9 mouse cellular contexts compared by ENCODE assay signal in the genomic region with DNA sequence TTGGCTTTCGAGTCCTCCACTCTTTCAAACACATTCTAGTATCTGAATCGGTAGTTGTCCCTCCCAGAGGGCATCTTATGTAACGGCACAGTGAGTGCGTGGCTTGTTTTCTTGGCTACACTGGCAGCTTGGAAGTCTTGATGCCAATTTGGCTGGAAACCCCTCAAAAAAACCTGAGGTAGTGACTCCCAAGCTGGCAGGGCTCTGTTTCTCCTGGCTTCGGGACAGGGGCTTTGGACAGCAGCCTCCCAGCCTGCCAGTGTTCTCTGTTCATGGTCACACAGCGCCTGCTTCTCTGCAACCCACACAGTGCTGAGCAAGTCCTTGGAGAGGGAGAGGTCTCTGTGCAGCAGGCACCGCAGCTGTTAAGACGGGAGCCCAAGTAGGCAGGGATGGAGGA.
DNase-seq lines count a peak whose midpoint lies in the region; ATAC-seq and TF ChIP-seq lines count a peak whose summit lies in the region.
"Had no signal": no experiment of that assay in that cellular context is flagged by ENCODE, and none has a peak within 500 bp of the region (broad histone marks: within the 10 kb centered on the region; RNA-seq: fewer than 3 reads in every experiment).

No protein-coding gene starts in this region.

- no peak overlapping the region for H3K4me2 ChIP-seq in forebrain, embryonic 15.5 days (replicated peaks)
- H3K4me2 ChIP-seq in limb, embryonic 14.5 days (replicated peaks; ENCODE audit: low read depth, low read length, severe bottlenecking), result no peak overlapping the region

- H3K27ac ChIP-seq in forebrain, embryonic 15.5 days (replicated peaks), result no peak overlapping the region
- H3K27ac ChIP-seq in limb, embryonic 14.5 days (replicated peaks; ENCODE audit: low read depth, low read length), result no peak overlapping the region
- H3K27ac ChIP-seq in thymus, adult 2 months (ENCODE audit: control insufficient read depth, insufficient read depth, low read length), result no peak overlapping the region
- H3K27ac ChIP-seq: macrophage had no signal

- no peak for TF ChIP-seq CTCF in thymus, adult 2 months (IDR thresholded peaks at IDR 0.05; ENCODE audit: borderline replicate concordance, control insufficient read depth, extremely low read depth, insufficient read depth, low read length, poor library complexity)

- H3K27me3 ChIP-seq in forebrain, embryonic 15.5 days, result no peaks in the 10 kb centered on the region
- H3K27me3 ChIP-seq in limb, embryonic 14.5 days (ENCODE audit: control insufficient read depth, insufficient read depth, low read length), result no peaks in the 10 kb centered on the region
- H3K27me3 ChIP-seq in thymus, adult 2 months (ENCODE audit: control insufficient read depth, insufficient read depth, low read length), result no peaks in the 10 kb centered on the region

- no peak overlapping the region for H3K4me3 ChIP-seq in forebrain, embryonic 15.5 days
- H3K4me3 ChIP-seq in limb, embryonic 14.5 days (replicated peaks; ENCODE audit: low read length), result no peak overlapping the region
- H3K4me3 ChIP-seq in thymus, adult 2 months (ENCODE audit: control insufficient read depth, insufficient read depth, low read length), result no peak overlapping the region

- ATAC-seq in forebrain, embryonic 15.5 days (replicated peaks), result peak; percentile 87
- 0 out of 2 replicates have a peak, but pooled peaks have one; percentile 30 for ATAC-seq in limb, embryonic 14.5 days (ENCODE audit: low FRiP score, low read depth)

- TF ChIP-seq POLR2A in limb, embryonic 14.5 days (IDR thresholded peaks at IDR 0.05; ENCODE audit: borderline replicate concordance, extremely low read depth, insufficient read depth, insufficient read length), result no peak
- no peak for TF ChIP-seq POLR2A in thymus, adult 2 months (IDR thresholded peaks at IDR 0.05; ENCODE audit: control insufficient read depth, extremely low read depth, insufficient read depth, low read length, poor library complexity)

- peak; percentile 80 for DNase-seq in Muller cell, postnatal 12 days (ENCODE audit: inconsistent ontology term)
- DNase-seq in adrenal gland, postnatal 10 days, result peak; percentile 76
- DNase-seq in heart, postnatal 4 days, result peak; percentile 45
- peak; percentile 33 for DNase-seq in limb, embryonic 14.5 days (ENCODE audit: low spot score)
- no peak for DNase-seq in retina, embryonic 14.5 days (ENCODE audit: low spot score)
- no peak for DNase-seq in thymus, postnatal 4 days
- no peak for DNase-seq in thymus, adult 2 months

- WGBS in forebrain, embryonic 15.5 days, result 61% methylated on average over 8 of the region's 8 CpGs
- WGBS in limb, embryonic 14.5 days, result 75% methylated on average over 8 of the region's 8 CpGs
- WGBS in thymus, adult 2 months, result 93% methylated on average over 8 of the region's 8 CpGs

- H3K9ac ChIP-seq in forebrain, embryonic 15.5 days (replicated peaks), result no peak overlapping the region
- H3K9ac ChIP-seq in limb, embryonic 14.5 days (ENCODE audit: low read depth, low read length, severe bottlenecking), result no peak overlapping the region

- no peaks in the 10 kb centered on the region for H3K36me3 ChIP-seq in forebrain, embryonic 15.5 days
- H3K36me3 ChIP-seq in limb, embryonic 14.5 days (ENCODE audit: control insufficient read depth, insufficient read depth, low read length), result no peaks in the 10 kb centered on the region
- no peaks in the 10 kb centered on the region for H3K36me3 ChIP-seq in thymus, adult 2 months (ENCODE audit: control insufficient read depth, insufficient read depth, low read length)

- no peaks in the 10 kb centered on the region for H3K4me1 ChIP-seq in forebrain, embryonic 15.5 days
- H3K4me1 ChIP-seq in limb, embryonic 14.5 days (ENCODE audit: control insufficient read depth, insufficient read depth, low read length), result peaks cover 10% of the 10 kb centered on the region; the same call in 1 of the 2 replicates
- H3K4me1 ChIP-seq in thymus, adult 2 months (replicated peaks; ENCODE audit: control insufficient read depth, insufficient read depth, low read length), result peaks cover 24% of the 10 kb centered on the region

- no peaks in the 10 kb centered on the region for H3K9me3 ChIP-seq in forebrain, embryonic 15.5 days
- no peaks in the 10 kb centered on the region for H3K9me3 ChIP-seq in limb, embryonic 14.5 days (ENCODE audit: control insufficient read depth, low read length)

Comparison
In these comparisons a context has a peak if more than half of its experiments do, and no peak if none do; other contexts are left out.
1. DNase-seq: peak in Muller cell, postnatal 12 days (single experiment), adrenal gland, postnatal 10 days (single experiment), heart, postnatal 4 days (single experiment) and limb, embryonic 14.5 days (single experiment); none in retina, embryonic 14.5 days (single experiment), thymus, postnatal 4 days (single experiment) and thymus, adult 2 months (single experiment).